Comparison of ENCODE assay signal across 15 mouse cellular contexts in the genomic region with DNA sequence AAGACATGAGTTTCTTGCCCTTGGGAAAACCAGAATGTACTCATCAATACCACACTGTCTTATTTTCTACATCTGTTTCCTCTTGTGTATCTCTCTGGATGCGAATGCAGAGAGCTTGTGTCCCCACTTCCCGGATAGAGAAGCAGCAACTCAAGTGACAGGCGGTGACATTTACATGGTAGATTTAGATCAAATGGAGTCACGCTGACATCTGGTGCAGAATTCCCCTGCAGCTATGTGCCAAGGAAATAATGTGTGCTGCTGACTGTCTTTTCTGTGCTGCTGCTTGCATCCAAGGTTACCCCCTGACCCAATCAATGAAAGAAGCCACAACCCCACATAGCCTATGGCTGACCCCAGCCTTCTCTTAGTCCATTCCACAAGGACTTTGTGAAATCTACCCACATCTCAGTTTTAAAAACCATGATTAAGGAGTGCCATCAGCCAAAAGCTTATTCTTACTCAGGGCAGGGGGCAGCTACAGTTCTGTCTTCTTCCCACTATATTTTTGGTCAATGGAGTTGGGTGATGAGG.
DNase-seq lines count a peak whose midpoint lies in the region; ATAC-seq and TF ChIP-seq lines count a peak whose summit lies in the region.
"Had no signal": no experiment of that assay in that cellular context is flagged by ENCODE, and none has a peak within 500 bp of the region (broad histone marks: within the 10 kb centered on the region; RNA-seq: fewer than 3 reads in every experiment).

No protein-coding gene starts in this region.

- no peak overlapping the region for H3K4me2 ChIP-seq in hindbrain, embryonic 12.5 days (replicated peaks)
- H3K4me2 ChIP-seq: heart, embryonic 15.5 days; lung, embryonic 15.5 days had no signal

- no peak overlapping the region for H3K4me3 ChIP-seq in hindbrain, embryonic 10.5 days
- no peak overlapping the region for H3K4me3 ChIP-seq in hindbrain, embryonic 12.5 days
- H3K4me3 ChIP-seq in limb, embryonic 10.5 days: no peak overlapping the region
- H3K4me3 ChIP-seq in thymus, adult 2 months (ENCODE audit: control insufficient read depth, insufficient read depth, low read length): no peak overlapping the region
- H3K4me3 ChIP-seq: heart, embryonic 15.5 days; lung, embryonic 15.5 days had no signal

- WGBS in hindbrain, embryonic 10.5 days: 40% methylated on average over 4 of the region's 4 CpGs
- 47% methylated on average over 4 of the region's 4 CpGs for WGBS in hindbrain, embryonic 12.5 days
- 45% methylated on average over 4 of the region's 4 CpGs for WGBS in limb, embryonic 10.5 days
- 82% methylated on average over 4 of the region's 4 CpGs for WGBS in thymus, adult 2 months

- H3K9ac ChIP-seq in hindbrain, embryonic 12.5 days: no peak overlapping the region
- H3K9ac ChIP-seq: heart, embryonic 15.5 days; lung, embryonic 15.5 days had no signal

- no peaks in the 10 kb centered on the region for H3K27me3 ChIP-seq in hindbrain, embryonic 10.5 days (ENCODE audit: insufficient read depth, poor library complexity, severe bottlenecking)
- H3K27me3 ChIP-seq in hindbrain, embryonic 12.5 days: no peaks in the 10 kb centered on the region
- no peaks in the 10 kb centered on the region for H3K27me3 ChIP-seq in limb, embryonic 10.5 days (ENCODE audit: low read depth, poor library complexity, severe bottlenecking)
- H3K27me3 ChIP-seq in thymus, adult 2 months (ENCODE audit: control insufficient read depth, insufficient read depth, low read length): no peaks in the 10 kb centered on the region
- H3K27me3 ChIP-seq: heart, embryonic 15.5 days; lung, embryonic 15.5 days had no signal

- no peak for TF ChIP-seq POLR2A in thymus, adult 2 months (IDR thresholded peaks at IDR 0.05; ENCODE audit: control insufficient read depth, extremely low read depth, insufficient read depth, low read length, poor library complexity)

- TF ChIP-seq CTCF in thymus, adult 2 months (IDR thresholded peaks at IDR 0.05; ENCODE audit: borderline replicate concordance, control insufficient read depth, extremely low read depth, insufficient read depth, low read length, poor library complexity): no peak

- no peaks in the 10 kb centered on the region for H3K36me3 ChIP-seq in hindbrain, embryonic 10.5 days
- no peaks in the 10 kb centered on the region for H3K36me3 ChIP-seq in hindbrain, embryonic 12.5 days
- H3K36me3 ChIP-seq in limb, embryonic 10.5 days: no peaks in the 10 kb centered on the region
- no peaks in the 10 kb centered on the region for H3K36me3 ChIP-seq in thymus, adult 2 months (ENCODE audit: control insufficient read depth, insufficient read depth, low read length)
- H3K36me3 ChIP-seq: heart, embryonic 15.5 days; lung, embryonic 15.5 days had no signal

- H3K27ac ChIP-seq in hindbrain, embryonic 10.5 days: no peak overlapping the region
- H3K27ac ChIP-seq in hindbrain, embryonic 12.5 days: no peak overlapping the region
- no peak overlapping the region for H3K27ac ChIP-seq in limb, embryonic 10.5 days
- H3K27ac ChIP-seq in thymus, adult 2 months (ENCODE audit: control insufficient read depth, insufficient read depth, low read length): no peak overlapping the region
- H3K27ac ChIP-seq: heart, embryonic 15.5 days; lung, embryonic 15.5 days had no signal

- 0 out of 2 replicates have a peak, but pooled peaks cover 9% of the 10 kb centered on the region for H3K4me1 ChIP-seq in hindbrain, embryonic 10.5 days (replicated peaks)
- no peaks in the 10 kb centered on the region for H3K4me1 ChIP-seq in hindbrain, embryonic 12.5 days
- peaks cover 22% of the 10 kb centered on the region for H3K4me1 ChIP-seq in limb, embryonic 10.5 days
- no peaks in the 10 kb centered on the region for H3K4me1 ChIP-seq in thymus, adult 2 months (replicated peaks; ENCODE audit: control insufficient read depth, insufficient read depth, low read length)
- H3K4me1 ChIP-seq: heart, embryonic 15.5 days; lung, embryonic 15.5 days had no signal

- no peaks in the 10 kb centered on the region for H3K9me3 ChIP-seq in hindbrain, embryonic 10.5 days
- no peaks in the 10 kb centered on the region for H3K9me3 ChIP-seq in hindbrain, embryonic 12.5 days (replicated peaks)
- no peaks in the 10 kb centered on the region for H3K9me3 ChIP-seq in limb, embryonic 10.5 days (replicated peaks)
- H3K9me3 ChIP-seq: heart, embryonic 15.5 days; lung, embryonic 15.5 days had no signal

- no peak for ATAC-seq in hindbrain, embryonic 12.5 days (ENCODE audit: low FRiP score)
- ATAC-seq: forebrain, embryonic 16.5 days had no signal

- DNase-seq in hindbrain, embryonic 10.5 days (ENCODE audit: low spot score): peak; percentile 35
- peak; percentile 17 for DNase-seq in right cerebral cortex, adult 18-20 months
- DNase-seq in right cerebral cortex, postnatal 25 days: no peak
- DNase-seq in limb, embryonic 10.5 days (ENCODE audit: low spot score): peak; percentile 33
- DNase-seq in thymus, adult 2 months: no peak
- no peak for DNase-seq in adrenal gland, postnatal 14 days
- DNase-seq in gastrocnemius, adult 18-20 months (ENCODE audit: low spot score): no peak
- DNase-seq: cerebellum, postnatal 14 days; kidney, adult 9 months; liver; thymus, postnatal 14 days had no signal

Comparison
In these comparisons a context has a peak if more than half of its experiments do, and no peak if none do; other contexts are left out.
1. DNase-seq: peak in hindbrain, embryonic 10.5 days (single experiment), right cerebral cortex, adult 18-20 months (single experiment) and limb, embryonic 10.5 days (single experiment); none in right cerebral cortex, postnatal 25 days (single experiment), thymus, adult 2 months (single experiment), adrenal gland, postnatal 14 days (single experiment) and gastrocnemius, adult 18-20 months (single experiment).